Mouse (Mus musculus) frontal cortex, postnatal 10 days (tissue): ENCODE results near the gene 4930568D16Rik.

ENCODE experiments used
- DNase-seq, 2 experiments: peaks; one replicate each; pipeline ENCODE4 v3.0.0; 2022; ENCODE audit warnings: low spot score in 2 of 2, mixed read lengths in 1 of 2

4930568D16Rik gene

GRCm38 (mm10) chr2:35342605-35343004, 24.9 kb downstream of the 4930568D16Rik start:
- no peak for DNase-seq

DNA sequence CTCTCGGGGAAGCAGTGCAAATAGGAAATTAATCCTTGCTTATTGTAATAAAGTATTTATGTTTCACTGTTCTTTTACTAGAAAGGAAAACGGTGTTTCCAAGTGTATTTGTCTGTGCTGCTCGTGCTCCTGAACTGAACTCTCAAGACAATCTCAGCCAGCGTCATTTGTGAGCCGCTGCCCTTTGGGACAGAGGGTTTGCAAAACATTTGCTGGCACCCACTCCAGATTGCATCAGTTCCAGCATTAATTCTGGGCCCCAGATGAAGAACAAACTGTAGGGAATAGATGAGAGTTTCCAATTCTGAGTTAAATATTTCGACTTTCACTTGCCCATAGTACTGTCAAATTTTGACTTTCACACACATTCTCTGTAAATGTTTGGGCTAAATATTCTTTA, 28.8 kb downstream of the 4930568D16Rik start:
- DNase-seq: no peak

DNA sequence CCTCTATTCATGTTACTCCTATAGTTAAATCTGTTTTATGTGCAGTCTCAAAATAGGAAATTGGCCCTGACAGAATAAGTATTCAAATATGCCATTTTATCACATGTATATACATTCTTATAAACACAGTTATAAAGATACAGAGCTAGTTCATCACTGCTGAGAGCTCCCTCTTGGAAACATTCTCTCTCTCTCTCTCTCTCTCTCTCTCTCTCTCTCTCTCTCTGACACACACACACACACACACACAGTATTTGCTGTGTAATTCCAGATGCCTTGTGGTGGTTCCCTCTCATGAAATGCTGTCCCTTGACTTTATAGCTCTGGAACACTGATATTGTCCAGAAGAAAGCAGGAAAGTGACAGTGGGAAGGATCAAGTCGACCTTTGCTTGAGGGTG, 29.5 kb downstream of the 4930568D16Rik start:
- no peak for DNase-seq

DNA sequence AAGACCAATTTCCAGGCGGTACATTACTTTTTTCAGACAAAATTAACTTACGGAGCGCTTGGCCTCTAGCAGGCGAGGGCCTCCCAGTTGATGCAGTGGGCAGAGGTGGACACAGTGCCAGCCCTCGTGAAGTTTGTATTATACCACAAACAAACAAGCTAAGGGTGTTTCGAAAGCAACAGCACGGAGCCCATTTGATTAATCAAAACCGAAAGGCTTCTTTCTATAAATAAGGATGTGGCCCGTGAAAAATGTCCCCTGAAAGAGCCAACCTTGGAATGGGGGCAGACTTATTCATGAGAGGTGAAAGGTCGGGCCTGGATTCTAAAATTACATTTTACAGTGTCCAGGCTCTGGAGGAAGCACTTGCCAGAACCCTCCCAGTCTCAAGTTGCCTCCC, 30.1 kb downstream of the 4930568D16Rik start:
- DNase-seq: no peak

DNA sequence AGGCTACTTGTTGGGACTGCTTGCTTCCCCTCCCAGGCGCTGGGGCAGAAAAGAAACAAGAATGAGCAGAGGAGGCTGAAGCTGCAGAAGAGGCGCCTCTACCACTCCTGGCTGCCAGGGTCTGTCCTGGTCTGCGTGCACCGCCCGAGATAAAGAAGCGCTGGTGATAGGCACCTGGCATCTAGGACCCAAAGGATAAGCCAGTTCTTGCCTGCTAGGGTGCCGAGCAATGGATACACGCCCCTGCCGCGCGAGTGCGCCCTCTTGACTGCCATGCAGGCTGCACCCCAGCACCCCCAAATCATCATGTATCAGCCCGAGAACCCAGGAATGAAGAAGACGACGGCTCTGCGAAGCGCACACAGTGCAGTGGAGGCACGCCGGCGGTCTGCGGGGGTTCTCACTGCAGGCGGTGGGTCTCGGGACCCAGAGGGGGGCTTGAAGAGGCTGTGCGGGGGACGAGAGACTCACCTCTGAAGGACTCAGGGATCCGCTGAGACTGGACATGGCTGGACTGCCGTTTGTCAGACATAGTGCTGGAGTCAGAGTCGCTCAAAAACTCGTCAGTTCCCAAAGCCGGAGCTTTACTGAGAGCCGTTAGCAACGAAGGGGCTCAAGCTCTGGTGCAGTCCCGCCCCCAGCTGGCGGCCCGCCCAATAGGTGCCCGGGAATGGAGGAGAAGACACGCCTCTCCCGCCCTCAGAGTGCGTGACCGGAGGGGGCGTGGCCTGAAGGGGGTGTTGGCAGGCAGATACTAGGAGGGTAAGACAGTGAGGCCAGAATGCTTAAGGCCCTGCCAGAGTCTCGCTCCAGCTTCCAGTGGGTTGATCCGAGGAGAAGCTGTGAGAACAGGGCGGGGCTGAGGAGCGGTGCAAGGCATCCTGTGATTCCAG, 30.9 kb downstream of the 4930568D16Rik start, which contains the start of gene Stom:
Stom (minus strand) TSS at position 589 of the 893 bp plus-strand sequence.
- peak; percentile 98 for DNase-seq

DNA sequence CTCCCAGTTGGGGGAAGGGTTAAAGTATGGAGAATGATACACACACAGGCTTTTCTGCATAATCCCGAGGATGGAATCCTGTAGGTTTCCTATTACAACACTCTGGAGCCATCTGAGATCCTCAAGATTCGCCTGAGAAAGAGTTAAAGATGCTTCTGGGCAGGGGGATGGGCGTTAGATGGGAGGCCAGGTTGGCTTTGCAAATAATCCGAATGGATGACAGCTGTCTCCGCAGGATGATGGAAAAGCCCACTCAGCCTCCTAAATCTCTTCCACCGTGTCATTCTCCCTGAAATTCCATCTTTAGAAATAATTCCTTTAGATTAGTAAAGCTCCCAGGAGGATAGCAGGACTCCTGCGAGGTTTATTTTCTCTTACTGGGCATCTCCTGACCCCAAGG, 31.9 kb downstream of the 4930568D16Rik start:
- no peak for DNase-seq

DNA sequence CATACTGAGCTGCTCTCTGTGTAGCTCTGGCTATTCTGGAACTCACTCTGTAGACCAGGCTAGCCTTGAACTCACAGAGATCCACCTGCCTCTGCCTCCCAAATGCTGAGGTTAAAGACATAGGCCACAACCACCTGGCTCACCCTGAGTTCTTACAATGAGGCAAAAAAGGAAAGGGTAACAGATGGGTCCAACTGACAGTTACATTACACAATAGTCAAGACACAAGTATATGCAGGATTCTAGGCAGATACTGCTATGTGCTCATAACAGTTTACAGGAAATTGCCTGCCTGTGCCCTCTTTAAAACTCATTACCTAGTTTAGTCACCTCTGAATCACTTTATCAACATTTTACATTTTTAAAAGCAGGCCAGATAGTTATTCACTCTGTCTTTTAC, 33.9 kb downstream of the 4930568D16Rik start:
- DNase-seq: no peak

DNA sequence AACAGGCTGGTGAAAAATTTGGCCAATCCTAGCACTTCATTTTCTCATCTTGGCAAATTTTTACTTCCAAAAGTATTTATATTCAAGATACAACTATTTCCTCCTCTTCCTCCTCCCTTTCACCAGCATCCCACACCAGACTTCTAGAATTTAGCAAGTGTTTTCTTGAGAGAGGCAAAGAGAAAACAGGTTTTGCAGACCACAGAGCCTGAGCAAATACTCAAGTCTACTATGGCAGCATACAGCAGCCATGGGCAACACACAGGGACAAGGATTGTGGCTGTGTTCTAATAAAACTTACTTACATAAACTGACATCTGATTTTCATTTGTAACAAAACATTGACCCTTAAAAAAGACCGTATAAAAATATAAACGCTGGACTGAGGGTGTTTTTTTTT, 36.3 kb downstream of the 4930568D16Rik start:
- DNase-seq: no peak

DNA sequence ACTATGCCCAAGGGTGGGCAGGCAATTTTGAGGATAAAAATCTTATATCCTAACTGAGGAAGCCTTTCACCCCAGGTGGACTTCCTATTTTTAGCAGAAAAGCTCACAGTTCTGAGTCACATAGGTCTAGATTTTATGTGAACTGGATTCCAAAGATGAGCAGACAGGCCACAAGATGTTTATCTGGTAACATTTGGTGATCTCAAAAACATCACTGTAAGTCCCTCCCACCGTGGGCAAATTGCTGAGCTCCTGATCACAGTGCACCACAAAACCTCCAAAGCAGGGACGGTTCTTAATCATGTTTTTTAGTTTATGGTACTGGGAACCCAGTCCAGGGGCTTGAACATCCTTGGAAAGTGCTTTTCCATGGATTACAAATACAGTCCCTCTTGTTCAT, 38.5 kb downstream of the 4930568D16Rik start:
- DNase-seq: no peak

DNA sequence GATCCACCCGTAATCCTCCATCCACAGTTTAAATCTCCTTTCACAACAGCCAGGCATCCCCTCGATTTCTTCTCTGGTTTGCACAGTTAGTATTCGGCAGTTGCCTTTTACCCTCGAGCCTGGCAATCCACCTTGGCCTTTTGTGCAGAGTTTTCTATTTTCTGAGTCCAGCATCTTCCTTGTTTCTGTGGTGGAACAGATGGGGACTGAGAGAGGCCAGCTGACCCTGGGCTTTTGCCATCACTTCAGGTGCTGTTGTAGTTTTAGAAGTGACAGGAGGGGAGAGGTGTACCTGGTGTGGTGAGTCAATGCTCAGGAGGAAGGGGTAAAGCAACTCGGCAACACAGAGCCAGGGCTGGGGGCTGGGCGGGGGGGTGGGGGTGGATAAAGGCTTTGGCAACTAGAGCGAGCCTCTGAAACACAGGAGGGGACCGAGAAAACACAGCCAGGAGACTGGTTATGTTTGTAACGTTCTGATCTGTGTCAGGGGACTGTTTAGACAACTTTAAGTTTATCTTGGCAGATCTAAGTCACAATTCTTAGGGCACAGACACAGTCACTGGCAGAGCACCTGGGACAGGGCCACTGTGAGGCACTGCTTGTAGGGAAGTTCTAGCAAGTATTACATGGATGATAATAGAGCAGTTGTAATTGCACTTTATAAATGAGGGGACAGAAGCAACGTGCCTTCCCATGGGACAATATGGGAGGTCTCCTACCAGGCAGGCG, 39.3 kb downstream of the 4930568D16Rik start:
- no peak for DNase-seq

- DNase-seq: no peak
Observed at GRCm38 (mm10) chr2:35327583-35327982, 39.9 kb downstream of the 4930568D16Rik start.

- no peak for DNase-seq
Observed at GRCm38 (mm10) chr2:35326931-35327330, 40.6 kb downstream of the 4930568D16Rik start.

DNA sequence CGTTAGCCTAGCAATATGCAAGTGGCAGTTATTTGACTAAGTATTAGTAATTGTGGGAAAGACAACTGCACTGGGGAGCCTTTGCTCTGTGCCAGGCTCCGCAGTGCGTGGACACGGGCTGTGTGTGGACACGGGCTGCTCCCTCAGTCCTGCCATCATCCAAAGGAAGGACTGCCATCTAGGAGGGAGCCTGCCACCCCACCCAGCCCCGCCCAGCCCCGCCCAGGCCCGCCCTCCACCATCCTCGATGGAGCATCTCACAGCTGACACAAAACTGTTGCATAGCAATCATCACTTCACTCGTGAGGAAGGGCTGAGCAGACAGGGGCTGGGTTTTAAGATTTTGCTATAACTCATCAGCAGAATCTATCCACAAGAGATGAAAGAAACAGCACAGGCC, 41.6 kb downstream of the 4930568D16Rik start:
- DNase-seq: no peak

DNA sequence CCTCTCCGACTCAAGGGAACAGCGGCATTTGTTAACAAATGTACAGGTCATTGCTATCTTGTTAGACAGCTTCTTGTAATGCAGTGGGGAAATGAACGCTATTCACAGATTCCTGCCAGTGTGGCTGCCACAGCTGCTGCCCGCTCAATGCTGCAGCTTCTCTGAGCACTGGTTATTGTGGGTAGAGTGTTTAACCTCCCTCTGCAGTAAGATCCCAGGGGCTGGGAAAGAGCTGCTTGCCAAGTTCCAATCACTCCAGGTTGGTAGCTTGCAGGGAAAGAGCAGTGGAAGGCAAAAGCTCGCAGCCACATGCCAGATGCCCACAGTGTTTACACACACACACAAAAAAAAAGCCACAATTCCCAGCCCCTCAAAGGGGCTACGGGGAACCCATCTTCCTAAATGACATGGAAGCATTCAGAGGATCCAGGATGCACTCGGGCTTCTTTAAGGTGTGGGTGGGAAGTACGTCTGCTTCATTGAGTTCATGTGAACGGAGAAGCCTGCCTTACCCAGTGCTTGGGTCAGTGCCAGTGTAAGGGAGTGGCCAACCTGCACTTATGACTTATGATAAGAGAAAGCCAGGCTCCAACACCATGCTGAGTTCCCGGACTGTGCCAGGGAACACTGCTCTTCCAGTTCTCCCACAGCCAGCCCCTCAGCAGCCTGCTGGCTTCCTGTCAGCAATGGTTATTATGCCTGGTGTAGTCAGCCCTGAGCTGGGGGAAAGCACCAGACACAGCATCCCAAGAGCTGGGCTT, 44.9 kb downstream of the 4930568D16Rik start:
- DNase-seq: no peak

DNA sequence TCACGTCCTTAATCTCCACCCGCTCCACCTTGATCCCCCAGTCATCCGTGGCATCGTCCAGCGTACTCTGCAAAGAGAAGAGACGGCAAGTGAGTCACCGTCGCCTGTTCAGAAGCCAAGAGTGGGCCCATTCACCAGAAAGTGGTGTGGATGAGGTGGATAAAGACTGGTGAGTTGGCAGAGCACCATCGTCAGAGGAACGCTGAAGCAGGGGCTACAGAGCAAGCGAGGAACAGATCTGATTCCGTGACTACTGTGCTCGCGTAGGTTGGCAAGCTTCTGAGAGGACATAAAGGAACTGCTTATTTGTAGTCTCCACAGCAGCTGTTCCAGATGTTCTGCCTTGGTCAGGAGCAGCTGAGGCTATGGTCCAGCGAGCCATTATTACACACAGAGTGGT, 47.1 kb downstream of the 4930568D16Rik start:
- no peak for DNase-seq

DNA sequence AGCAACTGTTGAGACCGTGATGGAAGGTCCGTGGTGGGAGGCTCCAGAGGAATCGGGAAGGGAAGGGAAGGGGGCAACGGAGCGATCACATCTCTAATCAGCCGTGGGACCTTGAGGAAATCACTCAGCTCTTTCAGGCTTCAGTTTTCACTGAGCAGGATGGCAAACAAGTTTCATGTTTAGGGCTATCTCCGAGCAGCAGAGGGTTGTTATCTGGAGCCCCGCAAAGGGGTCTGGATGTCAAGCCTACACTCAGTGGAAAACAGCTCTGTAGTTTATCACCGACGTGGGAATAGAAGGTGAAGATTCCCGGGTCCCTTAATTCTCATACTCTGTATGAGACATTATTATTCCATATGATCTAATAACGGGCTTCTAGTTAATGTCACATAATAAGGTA, 49.1 kb downstream of the 4930568D16Rik start:
- no peak for DNase-seq

DNA sequence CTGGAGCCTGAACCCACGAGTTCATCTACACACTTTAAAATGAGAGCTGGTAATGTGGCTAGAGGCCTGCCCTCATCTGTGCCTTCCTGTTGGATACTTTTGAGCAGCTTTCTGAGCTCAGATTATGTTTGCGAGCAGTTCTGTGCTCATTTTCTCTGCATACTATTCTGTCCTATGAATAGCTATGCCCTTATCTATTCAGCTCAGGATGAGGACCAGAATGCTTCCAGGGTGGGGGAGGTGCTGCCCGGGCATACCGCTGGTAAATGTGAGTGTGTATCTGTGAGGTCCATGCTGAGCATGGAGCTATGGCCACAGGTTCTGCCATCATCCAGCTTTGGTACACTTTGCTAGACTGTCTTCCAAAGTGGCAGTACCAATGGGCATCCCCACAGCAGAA, 49.9 kb downstream of the 4930568D16Rik start:
- no peak for DNase-seq

DNA sequence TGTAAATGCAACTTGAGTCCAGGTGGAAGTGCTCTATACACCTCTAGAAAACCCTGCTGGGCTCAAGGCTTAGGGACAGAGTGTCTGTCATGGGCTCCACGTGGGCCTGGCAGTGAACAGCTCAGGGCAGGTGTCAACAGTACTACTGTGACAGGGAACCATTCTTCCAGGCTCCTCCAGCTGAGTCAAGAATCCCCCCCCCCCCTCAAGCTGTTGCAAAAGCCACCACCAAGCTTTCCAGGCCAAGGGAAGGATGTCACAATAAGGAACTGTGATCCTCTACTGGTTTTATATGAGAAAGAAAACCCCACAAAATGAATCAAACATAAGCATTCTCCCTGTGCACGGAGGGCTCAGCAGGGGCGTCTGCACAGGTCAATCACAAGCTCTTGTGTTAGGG, 53.2 kb downstream of the 4930568D16Rik start:
- DNase-seq: no peak

GRCm38 (mm10) chr2:35309906-35310493, 57.5 kb downstream of the 4930568D16Rik start:
- DNase-seq: no peak

DNA sequence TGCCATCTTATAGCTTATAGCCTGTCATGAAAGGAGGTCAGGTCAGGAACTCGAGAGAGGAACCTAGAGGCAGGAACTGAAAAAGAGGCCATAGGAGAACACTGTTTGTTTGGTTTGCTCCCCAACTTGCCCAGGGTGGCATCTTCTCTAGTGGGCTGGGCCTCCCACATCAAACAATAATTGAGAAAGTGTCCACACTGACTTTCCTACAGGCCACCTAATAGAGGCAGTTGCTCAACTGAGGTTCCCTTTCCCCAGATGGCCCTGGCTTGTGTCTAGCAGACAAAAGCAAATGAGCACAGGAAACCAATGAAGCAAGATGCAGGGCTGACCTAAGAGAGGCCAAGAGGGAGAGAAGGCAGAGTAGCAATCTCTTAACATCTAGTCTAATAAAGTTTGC, 59.4 kb downstream of the 4930568D16Rik start:
- DNase-seq: no peak
